Mouse (Mus musculus): Measurements from ENCODE around the gene Agfg1.

- TF ChIP-seq CTCF (IDR thresholded peaks at IDR 0.05; ENCODE audit: low read depth) (no peak), EP300 (IDR thresholded peaks at IDR 0.05; ENCODE audit: low read depth) (no peak)
Observed at GRCm38 (mm10) chr1:82793986-82794385, 45.3 kb upstream of the Agfg1 start.
